Mouse (Mus musculus) intestine, embryonic 14.5 days (tissue): ENCODE measurements at regions not wholly inside any gene's neighbourhood (a gene's known extent, or its start where the extent isn't known, plus 50 kb on each side); places are given as distances from the start of the nearest gene placed in this dataset.

ENCODE experiments used
- ATAC-seq: fragments of 200-750 bp; cut with Nextera tagmentation; replicated peaks from 2 replicates; pipeline ENCODE4 v1.8.0; 2017; ENCODE audit warnings: low read depth, moderate number of reproducible peaks, moderate TSS enrichment, moderate library complexity; ENCODE audit not compliant: low FRiP score, low TSS enrichment
- DNase-seq: peaks from one replicate; pipeline ENCODE4 v3.0.0-alpha.2; 2018; ENCODE audit warnings: low spot score
- H3K27ac ChIP-seq: fragments of 300-500 bp; sonication (generic); 2 replicates; pipeline ENCODE4 v1.5.1; 2014; ENCODE audit warnings: low read depth, mild to moderate bottlenecking, control low read depth
- H3K27me3 ChIP-seq: fragments of 300-500 bp; sonication (generic); replicated peaks from 2 replicates; pipeline ENCODE4 v1.6.1; 2014; ENCODE audit warnings: low read length, control low read depth; ENCODE audit not compliant: control insufficient read depth, insufficient read depth
- H3K36me3 ChIP-seq: fragments of 300-500 bp; sonication (generic); 2 replicates; pipeline ENCODE4 v1.6.1; 2014; ENCODE audit warnings: low read length, control low read depth; ENCODE audit not compliant: control insufficient read depth, insufficient read depth
- H3K4me1 ChIP-seq: fragments of 300-500 bp; sonication (generic); replicated peaks from 2 replicates; pipeline ENCODE4 v1.6.1; 2014; ENCODE audit warnings: low read length, control low read depth, mixed read lengths; ENCODE audit not compliant: control insufficient read depth, insufficient read depth
- H3K4me2 ChIP-seq: fragments of 300-500 bp; sonication (generic); 2 replicates; pipeline ENCODE4 v1.6.1; 2014; ENCODE audit warnings: low read length
- H3K4me3 ChIP-seq: fragments of 300-500 bp; sonication (generic); 2 replicates; pipeline ENCODE4 v1.5.1; 2014; ENCODE audit warnings: low read depth, low read length, control low read depth, mixed read lengths
- H3K9ac ChIP-seq: fragments of 300-500 bp; sonication (generic); 2 replicates; pipeline ENCODE4 v1.6.1; 2014; ENCODE audit warnings: mild to moderate bottlenecking, low read length
- H3K9me3 ChIP-seq: fragments of 300-500 bp; sonication (generic); 2 replicates; pipeline ENCODE4 v1.6.1; 2016; ENCODE audit warnings: low read length, control low read depth; ENCODE audit not compliant: control insufficient read depth
- WGBS: fragments of 180-500 bp; shearing (Covaris S2); extraction: QIAGEN DNeasy Blood & Tissue Kit; methylation state at CpG from one replicate; pipeline ENCODE4 v1.1.7; 2014; 5-methylcytosine and 5-hydroxymethylcytosine counted together

GRCm38 (mm10) chr6:93467867-93468266, 524.6 kb upstream of the Adamts9 start:
- ATAC-seq (no peak), DNase-seq (no peak)
- Histone ChIP-seq H3K36me3 (no peaks in the 10 kb centered on the region), H3K4me2 (no peak overlapping the region), H3K9me3 (no peaks in the 10 kb centered on the region), H3K4me1 (no peaks in the 10 kb centered on the region), H3K27me3 (no peaks in the 10 kb centered on the region), H3K9ac (no peak overlapping the region), H3K4me3 (no peak overlapping the region), H3K27ac (no peak overlapping the region)
- 82% methylated on average over 5 of the region's 5 CpGs for WGBS

- Histone ChIP-seq H3K4me2 (no peak overlapping the region), H3K36me3 (no peaks in the 10 kb centered on the region), H3K27ac (no peak overlapping the region), H3K9ac (no peak overlapping the region), H3K4me1 (no peaks in the 10 kb centered on the region), H3K4me3 (no peak overlapping the region), H3K27me3 (no peaks in the 10 kb centered on the region), H3K9me3 (no peaks in the 10 kb centered on the region)
- 81% methylated on average over 4 of the region's 4 CpGs for WGBS
- DNase-seq (no peak), ATAC-seq (no peak)
Measured at GRCm38 (mm10) chr6:93462861-93463260, 519.6 kb upstream of the Adamts9 start.

GRCm38 (mm10) chr6:93461374-93461773, 518.1 kb upstream of the Adamts9 start:
- H3K27me3 ChIP-seq, result no peaks in the 10 kb centered on the region
- no peaks in the 10 kb centered on the region for H3K9me3 ChIP-seq
- 93% methylated on average over 3 of the region's 3 CpGs for WGBS
- DNase-seq, result no peak
- ATAC-seq, result no peak
- H3K4me1 ChIP-seq, result no peaks in the 10 kb centered on the region
- H3K4me2 ChIP-seq, result no peak overlapping the region
- H3K4me3 ChIP-seq, result no peak overlapping the region
- no peak overlapping the region for H3K27ac ChIP-seq
- H3K9ac ChIP-seq, result no peak overlapping the region
- H3K36me3 ChIP-seq, result no peaks in the 10 kb centered on the region

- H3K36me3 ChIP-seq, result no peaks in the 10 kb centered on the region
- H3K27ac ChIP-seq, result no peak overlapping the region
- H3K4me3 ChIP-seq, result no peak overlapping the region
- no peaks in the 10 kb centered on the region for H3K9me3 ChIP-seq
- 79% methylated on average over 4 of the region's 4 CpGs for WGBS
- no peak overlapping the region for H3K9ac ChIP-seq
- H3K4me2 ChIP-seq, result no peak overlapping the region
- no peaks in the 10 kb centered on the region for H3K27me3 ChIP-seq
- H3K4me1 ChIP-seq, result no peaks in the 10 kb centered on the region
- no peak for DNase-seq
- no peak for ATAC-seq
Measured at GRCm38 (mm10) chr6:93457613-93458012, 514.3 kb upstream of the Adamts9 start.

GRCm38 (mm10) chr6:93456383-93457033, 513.2 kb upstream of the Adamts9 start:
- H3K27me3 ChIP-seq, result no peaks in the 10 kb centered on the region
- no peak overlapping the region for H3K4me3 ChIP-seq
- ATAC-seq, result no peak
- no peak for DNase-seq
- no peak overlapping the region for H3K27ac ChIP-seq
- H3K4me1 ChIP-seq, result no peaks in the 10 kb centered on the region
- no peak overlapping the region for H3K9ac ChIP-seq
- WGBS, result 78% methylated on average over 9 of the region's 9 CpGs
- no peaks in the 10 kb centered on the region for H3K9me3 ChIP-seq
- no peaks in the 10 kb centered on the region for H3K36me3 ChIP-seq
- H3K4me2 ChIP-seq, result no peak overlapping the region

GRCm38 (mm10) chr6:93445568-93445967, 502.3 kb upstream of the Adamts9 start:
- Histone ChIP-seq H3K27ac (no peak overlapping the region), H3K36me3 (no peaks in the 10 kb centered on the region), H3K9me3 (no peaks in the 10 kb centered on the region), H3K27me3 (no peaks in the 10 kb centered on the region), H3K4me1 (no peaks in the 10 kb centered on the region), H3K9ac (no peak overlapping the region), H3K4me3 (no peak overlapping the region), H3K4me2 (no peak overlapping the region)
- ATAC-seq (no peak), DNase-seq (no peak)
- 55% methylated on average over 16 of the region's 16 CpGs for WGBS

- no peak for ATAC-seq
- no peak overlapping the region for H3K4me2 ChIP-seq
Measured at GRCm38 (mm10) chr6:93445124-93445523, 501.8 kb upstream of the Adamts9 start.

GRCm38 (mm10) chr6:93443766-93444557, 500.7 kb upstream of the Adamts9 start:
- Histone ChIP-seq H3K9ac (no peak overlapping the region), H3K4me2 (no peak overlapping the region), H3K27me3 (no peaks in the 10 kb centered on the region), H3K9me3 (no peaks in the 10 kb centered on the region), H3K4me1 (no peaks in the 10 kb centered on the region), H3K4me3 (no peak overlapping the region), H3K36me3 (no peaks in the 10 kb centered on the region), H3K27ac (no peak overlapping the region)
- ATAC-seq, result no peak
- WGBS, result 40% methylated on average over 11 of the region's 11 CpGs
- no peak for DNase-seq

More at GRCm38 (mm10) chr6:93445124-93445523, 501.8 kb upstream of the Adamts9 start:
- no peak overlapping the region for H3K4me3 ChIP-seq
- H3K4me1 ChIP-seq, result no peaks in the 10 kb centered on the region
- WGBS, result 62% methylated on average over 5 of the region's 5 CpGs
- H3K9me3 ChIP-seq, result no peaks in the 10 kb centered on the region
- H3K27ac ChIP-seq, result no peak overlapping the region
- no peaks in the 10 kb centered on the region for H3K36me3 ChIP-seq
- H3K27me3 ChIP-seq, result no peaks in the 10 kb centered on the region
- no peak for DNase-seq
- no peak overlapping the region for H3K9ac ChIP-seq

GRCm38 (mm10) chr6:93433446-93433845, 490.2 kb upstream of the Adamts9 start:
- H3K4me3 ChIP-seq, result no peak overlapping the region
- no peaks in the 10 kb centered on the region for H3K4me1 ChIP-seq
- no peaks in the 10 kb centered on the region for H3K9me3 ChIP-seq
- no peak for DNase-seq
- no peak overlapping the region for H3K27ac ChIP-seq
- ATAC-seq, result no peak
- H3K4me2 ChIP-seq, result no peak overlapping the region
- no peak overlapping the region for H3K9ac ChIP-seq
- no peaks in the 10 kb centered on the region for H3K27me3 ChIP-seq
- 95% methylated on average over 1 of the region's 1 CpGs for WGBS
- H3K36me3 ChIP-seq, result no peaks in the 10 kb centered on the region
